In genomic region chr11:119160050-119160449, GRCm38 (mm10) we compare ENCODE assay signal across 15 mouse cellular contexts.
A peak's percentile ranks its signal among the peaks of the same experiment; 100 is the strongest.
DNase-seq lines count a peak whose midpoint lies in the region; ATAC-seq and TF ChIP-seq lines count a peak whose summit lies in the region.
"Had no signal": no experiment of that assay in that cellular context is flagged by ENCODE, and none has a peak within 500 bp of the region (broad histone marks: within the 10 kb centered on the region; RNA-seq: fewer than 3 reads in every experiment).

No protein-coding gene starts in this region.

- no peak overlapping the region for H3K4me3 ChIP-seq in heart, embryonic 15.5 days
- no peak overlapping the region for H3K4me3 ChIP-seq in midbrain, embryonic 15.5 days
- H3K4me3 ChIP-seq in midbrain, embryonic 16.5 days (ENCODE audit: low read depth, low read length): no peak overlapping the region
- peak overlapping the region; percentile 32; the same call in 1 of the 2 replicates for H3K4me3 ChIP-seq in embryonic facial prominence, embryonic 10.5 days
- no peak overlapping the region for H3K4me3 ChIP-seq in small intestine, adult 2 months (ENCODE audit: low read depth, low read length)
- H3K4me3 ChIP-seq: embryonic facial prominence, embryonic 12.5 days; forebrain, embryonic 12.5 days; lung, embryonic 15.5 days; stomach, embryonic 15.5 days had no signal

- DNase-seq in heart, postnatal 10 days: no peak
- no peak for DNase-seq in embryonic facial prominence, embryonic 10.5 days (ENCODE audit: low spot score)
- no peak for DNase-seq in layer of hippocampus, adult 9-11 months
- DNase-seq: layer of hippocampus, postnatal 36 days; thymus, postnatal 14 days had no signal

- no peaks in the 10 kb centered on the region for H3K27me3 ChIP-seq in heart, embryonic 15.5 days
- H3K27me3 ChIP-seq in midbrain, embryonic 15.5 days (replicated peaks): no peaks in the 10 kb centered on the region
- no peaks in the 10 kb centered on the region for H3K27me3 ChIP-seq in midbrain, embryonic 16.5 days (ENCODE audit: control insufficient read depth, insufficient read depth, low read depth, low read length)
- peaks cover 48% of the 10 kb centered on the region for H3K27me3 ChIP-seq in embryonic facial prominence, embryonic 10.5 days (replicated peaks; ENCODE audit: low read depth, poor library complexity, severe bottlenecking)
- no peaks in the 10 kb centered on the region for H3K27me3 ChIP-seq in small intestine, adult 2 months (ENCODE audit: control insufficient read depth, insufficient read depth, low read length)
- H3K27me3 ChIP-seq: lung, embryonic 15.5 days; stomach, embryonic 15.5 days had no signal

- H3K4me2 ChIP-seq in heart, embryonic 15.5 days: peak overlapping the region; percentile 35; the same call in 1 of the 2 replicates
- no peak overlapping the region for H3K4me2 ChIP-seq in midbrain, embryonic 15.5 days
- no peak overlapping the region for H3K4me2 ChIP-seq in midbrain, embryonic 16.5 days (ENCODE audit: low read length)
- H3K4me2 ChIP-seq: embryonic facial prominence, embryonic 12.5 days; forebrain, embryonic 12.5 days; hindbrain, embryonic 14.5 days; lung, embryonic 15.5 days had no signal

- TF ChIP-seq POLR2A in small intestine, adult 2 months (IDR thresholded peaks at IDR 0.05; ENCODE audit: low read depth, low read length): no peak

- H3K9ac ChIP-seq in heart, embryonic 15.5 days: no peak overlapping the region
- no peak overlapping the region for H3K9ac ChIP-seq in midbrain, embryonic 15.5 days
- H3K9ac ChIP-seq in midbrain, embryonic 16.5 days (ENCODE audit: low read depth, low read length): no peak overlapping the region
- H3K9ac ChIP-seq: embryonic facial prominence, embryonic 12.5 days; forebrain, embryonic 12.5 days; hindbrain, embryonic 14.5 days; lung, embryonic 15.5 days; stomach, embryonic 15.5 days had no signal

- H3K4me1 ChIP-seq in heart, embryonic 15.5 days (replicated peaks): peaks cover 26% of the 10 kb centered on the region
- H3K4me1 ChIP-seq in midbrain, embryonic 15.5 days: peaks cover 45% of the 10 kb centered on the region
- peaks cover 25% of the 10 kb centered on the region for H3K4me1 ChIP-seq in midbrain, embryonic 16.5 days (ENCODE audit: control insufficient read depth, insufficient read depth, low read length)
- peaks cover 72% of the 10 kb centered on the region for H3K4me1 ChIP-seq in embryonic facial prominence, embryonic 10.5 days
- H3K4me1 ChIP-seq in small intestine, adult 2 months (ENCODE audit: control insufficient read depth, insufficient read depth, insufficient read length, low read length): peaks cover 7% of the 10 kb centered on the region
- H3K4me1 ChIP-seq: stomach, embryonic 15.5 days had no signal

- 83% methylated on average over 5 of the region's 5 CpGs for WGBS in heart, embryonic 15.5 days
- 90% methylated on average over 5 of the region's 5 CpGs for WGBS in midbrain, embryonic 15.5 days
- 85% methylated on average over 5 of the region's 5 CpGs for WGBS in midbrain, embryonic 16.5 days
- 92% methylated on average over 5 of the region's 5 CpGs for WGBS in embryonic facial prominence, embryonic 10.5 days
- 64% methylated on average over 5 of the region's 5 CpGs for WGBS in small intestine, adult 2 months

- no peak overlapping the region for H3K27ac ChIP-seq in heart, embryonic 15.5 days
- 0 out of 2 replicates have a peak overlapping the region, but pooled peaks have one; percentile 12 for H3K27ac ChIP-seq in midbrain, embryonic 15.5 days
- H3K27ac ChIP-seq in midbrain, embryonic 16.5 days (ENCODE audit: low read length): no peak overlapping the region
- H3K27ac ChIP-seq in embryonic facial prominence, embryonic 10.5 days (replicated peaks): no peak overlapping the region
- peak overlapping the region; percentile 41; the same call in 1 of the 2 replicates for H3K27ac ChIP-seq in small intestine, adult 2 months (ENCODE audit: insufficient read depth, low read depth, low read length)
- H3K27ac ChIP-seq: embryonic facial prominence, embryonic 12.5 days; hindbrain, embryonic 14.5 days; lung, embryonic 15.5 days; stomach, embryonic 15.5 days had no signal

- ATAC-seq in heart, embryonic 15.5 days (replicated peaks; ENCODE audit: insufficient number of reproducible peaks, insufficient read depth, low FRiP score, low read depth): no peak
- ATAC-seq in midbrain, embryonic 15.5 days (replicated peaks): no peak
- ATAC-seq in midbrain, embryonic 16.5 days: no peak
- no peak for ATAC-seq in erythroid progenitor cell, adult 5-6 weeks (replicated peaks; ENCODE audit: low FRiP score, poor library complexity, severe bottlenecking)

- H3K9me3 ChIP-seq in heart, embryonic 15.5 days (replicated peaks): no peaks in the 10 kb centered on the region
- H3K9me3 ChIP-seq in midbrain, embryonic 15.5 days: no peaks in the 10 kb centered on the region
- no peaks in the 10 kb centered on the region for H3K9me3 ChIP-seq in midbrain, embryonic 16.5 days (replicated peaks; ENCODE audit: control insufficient read depth, low read length, poor library complexity, severe bottlenecking)
- H3K9me3 ChIP-seq in embryonic facial prominence, embryonic 10.5 days: no peaks in the 10 kb centered on the region
- H3K9me3 ChIP-seq: embryonic facial prominence, embryonic 12.5 days; forebrain, embryonic 12.5 days; lung, embryonic 15.5 days; stomach, embryonic 15.5 days had no signal

- H3K36me3 ChIP-seq in heart, embryonic 15.5 days: no peaks in the 10 kb centered on the region; the same call in 1 of the 2 replicates
- no peaks in the 10 kb centered on the region for H3K36me3 ChIP-seq in midbrain, embryonic 15.5 days (replicated peaks)
- no peaks in the 10 kb centered on the region for H3K36me3 ChIP-seq in midbrain, embryonic 16.5 days (ENCODE audit: control insufficient read depth, insufficient read depth, low read length)
- peaks cover 11% of the 10 kb centered on the region for H3K36me3 ChIP-seq in embryonic facial prominence, embryonic 10.5 days (replicated peaks)
- H3K36me3 ChIP-seq in small intestine, adult 2 months (ENCODE audit: control insufficient read depth, insufficient read depth, low read length): no peaks in the 10 kb centered on the region

- intact Hi-C loops in heart, postnatal 10 days (cut with DNase I): no loop called here

- TF ChIP-seq CTCF in small intestine, adult 2 months (IDR thresholded peaks at IDR 0.05; ENCODE audit: extremely low read depth, insufficient read length, insufficient replicate concordance, low read depth, low read length): no peak

Comparison
In these comparisons a context has a peak if more than half of its experiments do, and no peak if none do; other contexts are left out.
1. H3K27ac ChIP-seq: peak in midbrain, embryonic 15.5 days (single experiment) and small intestine, adult 2 months (single experiment); none in heart, embryonic 15.5 days (single experiment), midbrain, embryonic 16.5 days (single experiment) and embryonic facial prominence, embryonic 10.5 days (single experiment).